Mouse (Mus musculus): ENCODE results near the gene Kif12.

Gene Kif12

DNA sequence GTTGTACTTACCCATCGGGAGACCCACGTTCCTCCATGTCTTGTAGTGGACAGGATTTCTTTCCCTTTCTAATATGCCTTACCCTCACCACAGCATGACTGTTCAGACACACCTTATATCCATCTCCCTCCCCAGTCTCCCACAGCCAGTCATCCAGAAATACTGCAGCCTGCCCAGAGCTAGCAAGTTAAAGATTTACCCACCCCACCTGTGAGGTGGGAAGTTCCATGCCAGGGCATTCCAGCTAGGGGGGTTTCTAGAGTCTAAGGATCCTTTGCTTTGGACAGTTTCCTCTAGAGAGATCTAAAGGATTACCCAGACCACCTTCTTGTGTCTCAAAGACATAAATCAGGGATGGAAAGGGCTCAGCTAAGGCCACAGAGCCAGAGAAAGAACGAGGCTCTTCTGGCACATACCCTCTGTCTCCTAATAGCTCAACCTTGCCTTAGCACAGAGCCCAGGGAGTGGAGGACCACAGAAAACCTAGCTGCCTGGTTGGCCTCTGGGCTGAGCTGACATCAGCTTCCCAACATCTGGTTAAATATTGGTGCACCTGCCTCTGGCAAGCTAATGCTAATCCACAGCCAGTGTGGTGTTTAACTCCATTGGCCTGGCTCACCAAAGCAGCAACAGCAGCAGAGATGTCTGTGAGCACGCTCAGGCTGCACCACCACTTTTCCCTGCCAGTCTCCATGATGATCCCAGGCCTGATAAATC lies at the start of gene Kif12:
Gene Kif12 (minus strand): TSS at position 163 of the 717 bp plus-strand sequence.
- no peak for DNase-seq (ENCODE audit: low spot score)

DNA sequence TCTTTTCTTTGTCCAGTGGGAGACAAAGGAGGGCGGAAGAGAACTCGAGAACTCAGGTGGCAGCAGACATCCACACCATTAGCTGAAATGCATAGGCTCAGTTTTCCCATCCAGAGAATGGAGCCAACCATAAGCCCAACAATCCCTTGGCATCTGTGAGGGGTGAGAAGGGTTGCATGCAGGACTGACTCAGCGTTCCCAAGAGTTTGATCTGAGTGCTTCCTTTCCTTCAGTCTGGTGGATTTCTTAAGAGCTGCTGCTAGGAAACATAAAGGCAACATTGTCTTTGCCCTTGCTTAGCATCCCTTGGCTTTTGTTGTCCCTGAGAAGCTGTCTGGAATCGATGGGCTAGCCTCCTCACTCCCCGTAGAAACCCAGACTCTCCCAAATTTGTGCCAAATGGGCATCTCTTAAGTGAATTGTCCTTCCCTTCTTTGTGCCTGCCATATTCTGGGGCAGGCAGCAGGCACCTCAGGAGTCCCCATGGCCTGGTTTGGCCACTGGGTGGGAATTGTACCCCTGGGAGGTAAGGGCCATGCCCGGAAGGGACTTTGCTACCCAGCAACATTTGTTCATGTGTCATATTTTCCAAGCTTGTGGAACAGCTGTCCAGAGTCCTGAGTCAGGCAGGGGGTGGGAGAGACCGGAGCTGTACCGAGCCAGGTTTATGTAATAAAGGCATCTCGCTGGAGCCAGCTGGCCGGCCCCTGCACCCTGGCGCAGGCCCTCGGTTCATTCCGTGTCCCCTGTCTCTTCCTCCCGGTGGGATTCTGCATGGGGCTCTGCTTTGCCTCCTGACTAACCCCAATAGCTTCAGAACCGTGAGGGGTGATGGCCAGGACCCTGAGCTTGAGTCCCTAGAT lies 49.4 kb upstream of the Kif12 start:
- DNase-seq (ENCODE audit: low spot score), result peak; percentile 50

DNA sequence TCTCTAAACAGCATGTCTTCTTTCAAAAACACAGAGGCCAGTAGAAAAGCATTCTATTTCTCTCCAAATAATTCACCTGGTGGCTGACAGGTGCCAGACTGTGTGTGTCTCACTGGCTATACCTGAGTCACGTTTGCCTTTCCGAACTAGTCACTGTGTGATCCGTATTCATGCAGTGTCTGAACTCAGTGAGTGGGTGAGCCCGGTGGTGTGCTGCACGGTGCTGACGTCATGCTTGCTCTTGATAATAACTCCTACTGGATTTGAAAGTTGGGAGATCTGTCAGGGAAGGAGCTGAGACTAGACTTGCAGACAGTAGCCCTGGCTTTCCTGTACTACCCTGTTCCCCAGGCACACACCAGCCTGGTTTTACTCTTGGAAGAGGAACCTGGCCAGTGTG lies 47.7 kb upstream of the Kif12 start:
- DNase-seq (ENCODE audit: low spot score), result no peak

DNA sequence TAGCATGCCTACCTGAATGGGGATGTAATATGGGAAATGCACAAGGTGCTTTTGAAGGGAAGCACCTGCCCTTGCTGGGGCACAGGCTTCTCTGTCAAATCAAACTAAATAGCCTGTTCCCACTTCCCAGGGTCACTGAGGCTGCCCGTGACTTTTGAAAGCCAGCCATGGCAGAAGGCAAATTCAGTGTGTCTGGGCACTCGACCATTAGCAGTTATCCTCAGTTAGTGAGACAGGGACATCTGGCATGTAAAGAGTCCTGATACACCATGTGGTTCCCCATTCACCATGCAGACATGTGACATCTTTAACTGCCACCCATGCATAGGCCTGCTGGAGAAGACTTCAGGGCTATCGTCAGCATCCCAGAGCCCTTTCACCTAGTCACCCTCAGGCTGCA lies 47.1 kb upstream of the Kif12 start:
- no peak for DNase-seq (ENCODE audit: low spot score)

DNA sequence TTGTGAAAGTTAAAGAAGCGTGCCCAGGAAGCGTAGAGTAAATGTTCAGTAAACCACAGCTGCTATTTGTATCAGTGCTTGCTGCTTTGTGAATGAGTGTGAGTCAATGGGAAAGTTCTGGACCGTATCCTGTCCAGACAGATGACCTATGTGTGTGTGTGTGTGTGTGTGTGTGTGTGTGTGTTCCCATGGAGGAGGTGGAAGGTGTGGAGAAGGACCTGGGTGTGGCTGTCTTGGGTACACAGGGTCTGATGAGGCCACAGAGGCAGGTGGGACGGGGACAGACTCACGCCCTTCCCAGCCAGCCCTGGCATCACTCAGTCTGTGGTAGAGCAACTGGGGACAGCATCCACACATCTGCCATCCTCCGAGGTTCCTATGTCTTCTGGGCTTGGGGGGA lies 45.6 kb upstream of the Kif12 start:
- DNase-seq (ENCODE audit: low spot score), result no peak

DNA sequence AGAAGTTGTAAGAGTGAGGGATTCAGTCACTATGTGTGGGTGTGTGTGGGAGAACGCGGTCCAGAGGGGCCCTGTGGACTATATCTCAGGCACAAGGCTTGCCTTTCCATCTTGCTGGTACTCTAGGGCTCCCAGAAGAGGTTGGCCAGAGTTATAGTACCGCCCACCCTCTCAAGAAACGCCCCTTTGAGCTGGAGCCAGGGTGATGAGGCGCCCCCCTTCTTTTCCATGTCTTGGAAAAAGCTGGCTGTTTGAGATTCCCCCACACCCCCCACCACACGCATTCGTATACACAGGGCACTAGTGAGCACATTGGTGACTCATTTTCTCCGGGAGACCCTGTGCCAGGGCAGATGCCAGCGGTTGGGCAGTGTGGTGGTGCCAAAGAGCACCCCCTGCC lies 44.6 kb upstream of the Kif12 start:
- no peak for DNase-seq (ENCODE audit: low spot score)

DNA sequence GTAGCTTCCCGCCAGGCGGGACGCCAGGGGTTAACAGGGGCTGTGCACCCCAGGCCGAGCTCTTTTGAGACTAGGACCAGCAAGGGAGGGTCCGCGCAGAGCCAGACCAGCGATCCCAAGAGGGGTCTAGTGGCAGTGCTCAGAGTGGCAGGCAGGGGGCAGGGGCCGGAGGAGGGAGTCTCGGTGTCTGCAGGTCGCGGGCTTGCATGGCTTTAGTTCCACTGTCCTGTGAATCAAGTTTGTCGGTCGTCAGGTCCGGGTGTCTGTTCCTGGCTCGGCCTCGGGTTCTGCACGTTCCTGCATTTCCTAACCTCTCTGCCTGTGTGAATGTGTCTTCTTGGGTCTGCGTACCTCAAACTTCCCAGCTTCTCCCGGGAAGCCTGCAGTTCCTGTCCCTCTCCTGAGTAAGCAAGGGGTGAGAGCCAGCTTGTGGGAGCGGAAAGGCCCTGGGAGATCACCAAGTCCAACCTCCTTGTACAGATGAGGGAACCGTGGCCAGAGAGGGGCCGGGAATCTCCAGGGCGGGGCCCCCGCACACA lies 44.1 kb upstream of the Kif12 start:
- no peak for DNase-seq (ENCODE audit: low spot score)

DNA sequence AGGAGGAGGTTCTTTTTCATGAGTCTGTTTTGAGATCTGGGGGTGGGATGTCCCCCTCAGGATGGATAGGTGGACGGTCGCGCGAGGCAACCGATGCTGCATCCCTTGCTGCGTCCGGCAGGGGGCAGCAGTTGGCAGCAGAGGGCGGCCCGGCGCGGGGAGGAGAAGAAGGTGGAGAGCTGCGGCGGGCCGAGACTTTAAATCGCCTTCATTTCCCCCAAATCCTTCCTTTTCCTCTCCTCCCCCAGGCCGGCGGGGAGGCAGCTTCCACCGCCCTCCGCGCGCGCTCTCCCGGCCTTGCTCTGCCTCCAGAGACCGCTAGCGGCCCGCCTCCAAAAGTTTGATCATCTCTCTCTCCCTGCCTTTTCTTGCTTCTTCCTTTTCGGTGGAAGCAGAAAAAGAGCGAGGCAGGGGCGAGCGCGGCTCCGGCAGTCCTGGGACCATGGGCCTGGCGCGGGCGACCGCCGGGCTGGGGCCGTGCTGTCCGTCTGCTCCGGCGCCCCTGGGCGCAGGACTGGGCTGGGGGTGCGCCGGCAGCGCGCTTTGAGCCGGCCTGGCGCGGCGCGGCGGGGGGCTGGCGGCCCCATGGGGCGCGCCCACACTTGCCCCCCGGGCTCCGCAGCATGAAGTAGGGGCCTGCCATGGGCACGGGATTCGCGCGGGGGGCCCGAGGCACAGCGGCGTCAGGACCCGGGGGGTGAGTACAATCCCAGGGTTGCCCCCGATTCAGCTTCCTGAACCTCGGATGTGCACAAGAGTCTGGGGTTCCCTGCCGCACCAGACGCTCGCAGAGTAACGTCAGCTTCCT lies 43.5 kb upstream of the Kif12 start:
- DNase-seq (ENCODE audit: low spot score), result peak; percentile 72

DNA sequence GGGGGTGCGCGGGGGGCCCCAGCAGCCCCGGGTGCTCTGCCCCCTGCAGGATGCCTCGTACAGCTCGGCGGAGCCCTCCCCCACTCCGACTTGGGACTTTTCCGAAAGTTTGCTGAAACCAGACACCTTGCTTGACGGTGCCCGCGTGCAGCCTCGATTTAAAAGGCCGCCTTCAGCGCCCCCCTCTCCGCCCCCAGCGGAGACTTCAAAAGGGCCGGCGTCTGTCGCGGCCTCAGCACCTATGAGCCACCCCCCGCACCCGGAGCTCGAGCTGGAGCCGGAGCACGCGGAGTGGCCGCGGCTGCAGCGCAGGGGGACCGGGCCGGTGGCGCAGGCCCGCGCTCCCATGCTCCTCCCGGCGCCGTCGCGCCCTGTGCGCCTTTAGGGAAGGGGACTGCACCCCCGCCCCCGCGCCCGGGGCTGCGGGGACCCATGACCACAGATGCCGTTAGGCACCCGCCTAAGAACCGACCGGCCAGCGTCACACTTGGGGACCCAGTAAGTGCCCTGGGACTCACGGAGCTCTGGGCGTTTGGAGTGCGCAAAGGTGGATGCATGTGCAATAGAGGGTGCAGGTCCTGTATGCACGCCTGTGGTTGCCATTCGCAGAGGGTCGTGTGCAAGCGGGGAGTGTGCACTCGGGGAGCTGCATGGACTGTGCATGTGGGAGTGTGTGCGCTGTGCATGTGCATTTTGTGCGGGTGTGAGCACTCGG lies 42.1 kb upstream of the Kif12 start, which contains the start of gene Col27a1:
Gene Col27a1 (plus strand): TSS at position 98 of the 715 bp plus-strand sequence.
- DNase-seq (ENCODE audit: low spot score), result no peak

DNA sequence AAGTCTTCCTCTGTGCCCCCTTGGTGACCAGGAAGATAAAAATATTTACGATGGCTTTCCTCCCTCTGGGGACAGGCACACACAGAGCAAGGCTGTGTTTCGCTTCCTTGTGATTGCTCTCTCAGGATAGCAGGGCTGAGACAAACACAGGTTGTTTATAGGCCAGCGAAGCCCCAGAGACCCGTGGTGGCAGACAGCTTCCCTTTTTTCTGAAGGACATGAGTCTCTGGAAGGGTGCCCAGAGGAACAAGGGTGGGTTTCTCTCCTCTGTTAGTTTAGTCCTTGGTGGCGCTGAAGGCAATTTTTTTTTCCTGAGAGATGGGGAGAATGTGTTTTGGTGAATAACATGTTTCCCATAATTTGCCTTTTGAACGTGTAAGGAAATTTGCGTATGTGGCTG lies 33.7 kb upstream of the Kif12 start:
- DNase-seq (ENCODE audit: low spot score), result peak; percentile 44

DNA sequence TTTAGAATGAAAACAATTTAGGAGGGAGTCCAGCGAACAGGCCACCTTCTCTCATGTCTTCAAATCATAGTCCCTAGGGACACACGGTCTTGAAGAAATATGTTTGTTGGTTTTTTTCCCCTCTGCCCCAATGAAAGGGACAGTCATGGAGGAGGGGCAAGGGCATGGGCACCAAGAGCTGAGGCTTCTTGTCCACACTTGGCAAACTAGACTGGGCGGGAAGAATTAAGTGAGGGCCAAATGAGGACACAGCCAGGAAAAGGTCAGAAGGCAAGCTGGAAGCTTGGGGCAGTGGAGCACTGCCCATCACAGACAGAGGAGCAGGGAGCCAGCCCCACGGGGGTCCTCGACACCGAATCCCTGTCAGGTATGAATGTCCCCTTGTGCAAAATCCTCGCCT lies 31.9 kb upstream of the Kif12 start:
- no peak for DNase-seq (ENCODE audit: low spot score)

DNA sequence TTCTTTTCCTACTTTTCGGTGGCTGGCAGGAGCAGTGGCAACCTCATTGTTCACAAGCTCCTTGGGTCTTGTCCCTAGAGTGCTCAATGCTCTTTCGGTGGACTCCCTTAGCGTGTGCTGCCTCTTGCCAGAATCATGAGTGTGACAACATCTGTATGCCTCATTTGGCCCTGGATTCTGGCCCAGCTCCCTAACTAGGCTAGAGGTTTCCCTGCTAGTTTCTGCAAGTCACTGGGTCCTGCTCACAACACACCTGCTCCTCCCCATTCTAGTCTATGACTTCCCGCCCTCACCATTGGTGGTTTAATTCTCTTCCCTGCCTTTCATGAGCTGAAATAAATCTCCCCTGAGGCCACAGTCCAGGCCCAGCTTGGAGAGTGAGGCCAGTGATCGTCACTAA lies 27.4 kb upstream of the Kif12 start:
- no peak for DNase-seq (ENCODE audit: low spot score)

DNA sequence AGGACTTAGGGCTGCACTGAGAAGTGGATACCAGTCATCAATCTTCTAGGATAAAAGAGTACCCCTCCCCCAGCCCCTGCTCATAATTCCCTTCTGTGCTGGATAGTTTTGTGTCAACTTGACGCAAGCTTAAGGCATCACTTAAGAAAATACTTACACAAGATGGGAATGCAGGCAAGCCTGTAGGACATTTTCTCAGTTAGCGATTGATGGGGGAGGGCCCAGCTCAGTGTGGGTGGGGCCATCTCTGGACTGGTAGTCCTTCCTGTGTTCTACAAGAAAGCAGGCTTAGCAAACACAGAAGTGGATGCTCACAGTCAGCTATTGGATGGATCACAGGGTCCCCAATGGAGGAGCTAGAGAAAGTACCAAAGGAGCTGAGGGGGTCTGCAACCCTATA lies 22.4 kb upstream of the Kif12 start:
- no peak for DNase-seq (ENCODE audit: low spot score)

DNA sequence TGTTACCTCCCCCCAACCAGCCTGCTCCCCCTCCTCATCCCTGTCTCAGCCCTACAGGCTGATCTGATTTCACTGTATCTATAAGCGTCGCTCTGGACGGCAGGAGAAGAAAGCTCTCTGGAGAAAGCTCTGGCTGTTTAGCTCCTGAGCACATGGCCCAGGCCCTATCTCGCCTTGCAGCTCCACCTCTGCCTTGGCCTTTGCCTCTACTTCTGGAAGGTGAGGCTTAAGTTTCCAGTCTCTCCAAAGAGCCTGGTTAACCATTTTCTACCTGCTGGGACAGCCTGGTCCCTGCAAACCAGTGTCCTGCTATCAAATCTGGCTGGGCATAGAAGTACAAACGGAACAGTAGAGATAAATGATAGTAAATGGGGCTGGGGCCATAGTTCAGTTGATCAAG lies 19.7 kb upstream of the Kif12 start:
- no peak for DNase-seq (ENCODE audit: low spot score)

DNA sequence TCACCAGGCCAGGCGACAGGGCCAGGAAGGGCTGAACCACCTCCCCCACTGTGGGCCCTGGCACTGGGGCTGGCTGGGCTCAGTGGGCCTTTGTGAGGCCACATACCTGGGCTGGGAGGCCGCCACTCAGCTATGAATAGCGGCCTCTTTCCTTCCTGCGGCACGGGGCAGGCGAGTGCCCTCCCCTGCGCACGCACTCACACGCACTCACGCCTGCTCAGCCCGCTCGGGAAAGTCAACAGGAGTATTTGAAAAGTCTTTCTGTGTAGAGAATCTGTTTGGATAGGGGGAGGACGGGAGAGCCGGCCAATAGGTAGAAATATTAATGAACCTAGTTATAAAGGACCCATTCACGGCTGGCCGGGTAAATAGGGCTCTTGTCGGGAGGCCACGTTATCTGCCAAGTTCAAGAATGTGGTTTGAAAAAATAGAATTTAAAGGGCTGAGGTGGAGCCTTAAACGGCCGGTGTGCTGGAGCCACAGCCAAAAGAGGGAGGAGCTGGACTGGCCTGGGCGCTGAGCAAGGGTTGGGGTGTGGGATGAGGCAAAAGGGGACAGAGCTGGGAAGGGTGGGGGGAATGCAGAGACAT lies 14.4 kb upstream of the Kif12 start:
- peak; percentile 54 for DNase-seq (ENCODE audit: low spot score)

DNA sequence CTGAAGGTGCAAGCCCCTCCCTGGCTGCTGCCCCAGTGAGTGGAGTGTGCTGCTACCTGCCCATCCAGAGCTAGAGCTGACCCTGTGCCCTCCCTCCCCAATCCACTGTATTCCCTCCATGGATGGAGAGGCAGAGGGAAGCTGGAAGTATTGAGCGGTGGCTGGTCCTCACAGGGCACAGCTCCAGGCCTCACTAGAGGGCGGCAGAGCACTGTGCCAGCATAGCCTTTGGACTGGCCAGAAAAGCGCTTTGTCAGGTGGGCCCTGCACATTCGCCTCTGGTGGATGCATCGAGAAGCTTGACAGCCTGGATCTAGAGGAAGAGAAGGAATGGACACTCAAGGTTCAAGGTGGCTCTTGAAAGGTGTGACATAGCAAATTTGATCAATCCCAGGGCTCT lies 9.6 kb upstream of the Kif12 start:
- DNase-seq (ENCODE audit: low spot score), result peak; percentile 41

DNA sequence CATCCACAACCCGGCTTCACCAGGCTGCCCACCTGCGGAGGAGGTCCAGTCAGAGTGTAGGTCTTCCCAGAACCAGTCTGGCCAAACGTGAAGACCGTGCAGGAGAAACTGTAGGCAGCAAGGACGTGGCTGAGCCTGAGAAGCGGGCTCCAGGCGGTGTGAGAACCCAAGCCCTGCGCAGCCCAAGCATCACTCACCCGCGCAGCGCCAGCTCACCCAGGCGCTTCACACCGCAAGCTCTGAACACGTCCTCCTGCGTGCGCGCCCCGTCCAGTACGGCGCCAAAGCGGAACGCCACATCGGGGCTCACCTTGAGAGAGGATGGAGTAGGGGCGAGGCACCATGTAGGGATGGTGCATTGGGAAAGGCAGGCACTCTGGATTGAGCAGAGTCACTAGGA lies 809 bp downstream of the Kif12 start:
- DNase-seq (ENCODE audit: low spot score), result no peak

DNA sequence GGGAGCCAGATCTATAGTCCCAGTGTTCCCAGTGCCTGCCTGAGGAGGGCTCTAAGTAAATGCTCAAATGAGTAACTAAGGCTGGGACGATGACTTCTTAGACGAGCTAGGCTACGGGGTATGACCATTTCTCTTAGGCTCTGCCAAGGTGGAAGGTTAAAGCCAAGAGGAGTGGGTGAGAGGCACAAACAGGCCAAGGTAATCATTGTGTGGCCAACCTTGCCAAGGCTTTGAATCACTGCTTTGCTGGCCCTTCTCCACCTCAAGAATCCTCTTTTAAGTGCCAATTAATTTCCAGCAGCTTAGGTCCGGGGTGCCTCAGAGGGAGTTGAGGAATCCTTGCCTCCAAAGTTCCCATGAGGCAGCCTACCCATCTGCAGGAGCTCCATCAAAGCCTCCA lies 1.9 kb downstream of the Kif12 start:
- no peak for DNase-seq (ENCODE audit: low spot score)

DNA sequence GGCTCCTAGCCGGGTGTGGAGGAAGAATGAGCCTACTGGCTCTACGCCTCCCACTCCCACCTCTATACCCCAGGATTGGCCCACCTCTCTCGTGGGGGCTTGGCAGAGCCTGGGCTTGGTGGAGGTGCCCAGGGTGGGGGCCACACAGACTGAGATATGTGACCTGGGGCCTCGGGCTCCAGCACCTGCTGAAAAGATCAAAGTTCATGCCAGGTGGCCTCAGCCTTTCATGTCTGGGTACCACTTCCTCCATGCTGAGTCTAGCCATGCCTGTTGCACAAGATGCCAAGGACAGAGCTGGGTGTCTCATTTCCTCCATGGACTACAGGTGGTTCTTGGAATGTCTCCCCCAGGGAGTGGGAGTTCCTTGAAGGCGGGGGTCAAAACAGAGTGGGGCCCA lies 5.6 kb downstream of the Kif12 start:
- no peak for DNase-seq (ENCODE audit: low spot score)

DNA sequence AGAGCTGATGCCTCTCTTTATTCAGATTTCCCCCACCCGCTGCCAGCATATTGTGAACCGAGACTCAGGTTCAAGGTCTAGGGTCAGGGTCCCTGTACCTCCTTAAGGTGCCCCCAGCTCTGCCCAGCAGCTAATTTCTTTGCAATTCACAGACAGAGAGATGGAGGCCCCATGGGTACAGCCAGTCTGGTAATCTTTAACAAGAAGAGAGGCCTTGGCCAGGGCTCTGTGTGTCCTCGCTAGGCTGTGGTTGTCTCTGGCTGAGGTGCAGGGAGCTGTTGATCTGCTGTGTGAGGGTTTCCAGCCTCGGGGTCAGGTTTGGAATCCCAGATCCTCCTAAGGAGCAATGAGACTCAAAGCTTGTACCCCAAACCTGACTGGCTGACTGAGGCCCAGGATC lies 6.3 kb downstream of the Kif12 start:
- DNase-seq (ENCODE audit: low spot score), result no peak

DNA sequence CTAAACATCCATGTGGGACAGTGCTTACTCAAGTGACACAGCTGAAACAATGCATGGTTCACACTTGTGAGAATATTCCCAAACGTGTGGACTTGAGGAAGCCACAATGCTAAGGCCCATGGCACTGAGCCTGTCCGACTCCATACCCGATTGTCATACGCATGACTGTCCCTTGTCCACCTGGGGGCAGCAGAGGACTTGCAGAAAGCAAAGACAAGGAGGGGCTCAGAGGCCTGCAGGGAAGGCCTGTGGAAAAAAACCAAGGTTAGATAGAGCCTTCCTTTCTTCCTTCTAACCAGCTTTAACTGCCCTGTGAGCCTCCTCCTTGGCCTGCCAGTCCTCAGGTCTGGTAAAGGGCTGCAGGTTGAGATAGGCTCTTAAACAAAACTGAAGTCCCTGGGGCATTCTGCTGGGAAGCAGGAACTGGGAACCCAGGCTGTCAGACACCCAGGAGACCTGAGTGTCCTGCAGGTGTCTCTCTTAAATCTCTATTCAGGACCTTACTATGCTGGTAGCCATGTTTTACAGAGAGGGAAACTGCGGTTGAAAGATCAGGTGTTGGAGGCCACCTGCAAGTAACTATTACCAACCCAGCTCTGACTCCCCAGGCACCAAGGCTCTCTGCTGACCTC lies 12.9 kb downstream of the Kif12 start:
- DNase-seq (ENCODE audit: low spot score), result peak; percentile 75
